Mouse (Mus musculus) gonadal fat pad, adult 2 months (tissue): ENCODE results near the gene Fam84a. TPM values are rescaled to one million over a fixed set of nuclear protein-coding genes. Genes with fewer than 3 reads are reported as not detected.

Experiments
- DNase-seq: peaks from one replicate; pipeline ENCODE4 v3.0.0-alpha.2; 2012; ENCODE audit warnings: low read depth
- polyA plus RNA-seq: library from polyadenylated mRNA; depleted of rRNA; stranded (reverse); fragments of >200 nt; gene quantifications from 2 replicates; pipeline ENCODE4 v1.2.3, GENCODE M21; 2012; rRNA removed

The Fam84a gene
- 26.9 and 44.6 TPM in 2 replicates for polyA plus RNA-seq

GRCm38 (mm10) chr12:14151921-14152320 is at the start of gene Fam84a:
Gene Fam84a (minus strand): TSS chr12:14152054.
- DNase-seq, result no peak

- DNase-seq, result no peak
Observed at GRCm38 (mm10) chr12:14195479-14195878, 43.6 kb upstream of the Fam84a start.

- DNase-seq, result no peak
Observed at GRCm38 (mm10) chr12:14186689-14187195, 34.9 kb upstream of the Fam84a start.

- no peak for DNase-seq
Observed at GRCm38 (mm10) chr12:14165713-14166112, 13.9 kb upstream of the Fam84a start.

GRCm38 (mm10) chr12:14164936-14165335 is 13.1 kb upstream of the Fam84a start:
- no peak for DNase-seq

GRCm38 (mm10) chr12:14152426-14152825 is 572 bp upstream of the Fam84a start:
- no peak for DNase-seq

GRCm38 (mm10) chr12:14150936-14151631 is 770 bp downstream of the Fam84a start:
- DNase-seq, result no peak

- DNase-seq, result no peak
Observed at GRCm38 (mm10) chr12:14150568-14150909, 1.3 kb downstream of the Fam84a start.

- no peak for DNase-seq
Observed at GRCm38 (mm10) chr12:14149843-14150567, 1.8 kb downstream of the Fam84a start.

- DNase-seq, result no peak
Observed at GRCm38 (mm10) chr12:14149022-14149842, 2.6 kb downstream of the Fam84a start.

GRCm38 (mm10) chr12:14137046-14137445 is 14.8 kb downstream of the Fam84a start:
- no peak for DNase-seq

- no peak for DNase-seq
Observed at GRCm38 (mm10) chr12:14114730-14115129, 37.1 kb downstream of the Fam84a start.

GRCm38 (mm10) chr12:14096944-14097343 is 54.9 kb downstream of the Fam84a start:
- no peak for DNase-seq
